Mouse (Mus musculus) neutrophil, adult 5-6 weeks (primary cell): ENCODE results near the gene Cyp1a2. TPM values are rescaled to one million over a fixed set of nuclear protein-coding genes. Genes with fewer than 3 reads are reported as not detected.
"Not testable (repeated sequence)": the region's sequence is repeated elsewhere in the genome, so short reads cannot be mapped to it uniquely, and the experiment has no call there.

Source experiments
- ATAC-seq: fragments of 151-379, 151-347 bp; 2 replicates; pipeline ENCODE4 v1.8.0; 2017; ENCODE audit warnings: mild to moderate bottlenecking, moderate TSS enrichment; ENCODE audit not compliant: insufficient number of reproducible peaks, poor library complexity, low FRiP score, severe bottlenecking; ENCODE audit errors: extremely low read depth
- total RNA-seq: library from RNA; stranded (forward); fragments of 200-1000 nt; gene quantifications from 2 replicates; pipeline ENCODE4 v1.2.3, GENCODE M21; 2017

Gene Cyp1a2
- not detected in 2 replicates for total RNA-seq

DNA sequence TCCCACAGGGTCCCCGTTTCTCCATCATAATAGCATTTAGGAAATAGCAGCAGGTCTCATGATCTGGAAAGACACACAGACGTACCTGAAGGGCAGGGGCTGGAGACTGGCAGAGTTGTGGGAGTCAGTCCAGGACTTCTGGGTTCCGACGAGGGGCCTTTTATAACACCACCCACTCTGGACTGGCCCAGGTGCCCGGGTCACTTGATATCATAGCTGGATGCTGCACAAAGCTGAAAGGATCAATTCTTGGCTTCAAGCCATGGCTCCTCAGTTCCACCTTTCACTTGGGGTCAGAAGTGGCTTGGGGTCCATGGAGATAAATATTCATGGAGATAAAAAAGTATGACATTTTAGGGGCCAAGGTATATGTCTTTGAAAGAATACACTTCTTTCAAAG is at the start of gene Cyp1a2:
Gene Cyp1a2 (minus strand): TSS at position 184 of the 400 bp plus-strand sequence.
- no peak for ATAC-seq

- no peak for ATAC-seq
These were observed 44.8 kb upstream of the Cyp1a2 start for GRCm38 (mm10) chr9:57728312-57728711.

DNA sequence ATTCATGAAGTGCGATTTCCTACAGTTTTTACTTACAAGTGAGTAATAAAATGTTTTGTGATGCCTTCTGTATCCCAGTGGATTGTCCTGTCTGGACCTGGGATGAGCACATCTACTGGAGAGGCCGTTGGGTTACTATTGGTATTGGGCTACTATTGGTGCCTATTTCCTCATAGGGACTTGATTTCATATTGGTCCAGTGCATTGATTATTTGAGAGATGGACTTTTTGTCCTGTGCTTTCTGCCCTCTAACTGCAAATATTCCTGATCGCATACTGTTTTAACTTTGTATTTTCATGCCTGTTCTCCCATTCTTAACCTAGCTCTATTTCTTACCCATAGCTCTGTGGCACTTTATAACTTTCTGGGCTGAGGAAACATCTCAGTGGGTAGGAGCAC is 41.2 kb upstream of the Cyp1a2 start:
- no peak for ATAC-seq

DNA sequence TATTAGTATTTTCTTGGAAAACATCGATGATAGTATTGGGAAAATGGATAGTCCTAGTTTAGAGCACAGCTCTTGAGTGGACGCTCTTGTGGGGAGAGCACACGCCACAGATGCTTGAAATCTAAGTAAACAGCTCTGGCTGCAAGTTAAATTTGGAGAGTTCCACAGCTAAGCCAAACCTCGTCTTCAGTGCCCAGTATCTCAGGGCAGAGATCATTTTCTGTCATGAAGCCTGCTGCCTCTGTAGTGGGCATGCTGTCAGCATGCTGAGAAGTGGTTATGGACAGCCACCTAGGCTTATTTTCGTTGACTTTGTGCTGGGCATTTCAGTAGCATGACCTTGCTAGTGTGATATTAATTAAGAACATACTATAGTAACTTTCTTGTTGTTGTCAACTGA is 40.3 kb upstream of the Cyp1a2 start:
- no peak for ATAC-seq

- ATAC-seq = peak; percentile 51; the same call in 1 of the 2 replicates
These were observed 39.8 kb upstream of the Cyp1a2 start for GRCm38 (mm10) chr9:57723315-57723715.

- ATAC-seq = no peak
These were observed 38.9 kb upstream of the Cyp1a2 start for GRCm38 (mm10) chr9:57722371-57722770.

- ATAC-seq = no peak
These were observed 37.2 kb upstream of the Cyp1a2 start for GRCm38 (mm10) chr9:57720736-57721135.

- ATAC-seq = no peak
These were observed 34.9 kb upstream of the Cyp1a2 start for GRCm38 (mm10) chr9:57718408-57718807.

GRCm38 (mm10) chr9:57712194-57712593 is 28.7 kb upstream of the Cyp1a2 start:
- no peak for ATAC-seq

- not testable (repeated sequence) for ATAC-seq
These were observed 26.7 kb upstream of the Cyp1a2 start for GRCm38 (mm10) chr9:57710214-57710613.

DNA sequence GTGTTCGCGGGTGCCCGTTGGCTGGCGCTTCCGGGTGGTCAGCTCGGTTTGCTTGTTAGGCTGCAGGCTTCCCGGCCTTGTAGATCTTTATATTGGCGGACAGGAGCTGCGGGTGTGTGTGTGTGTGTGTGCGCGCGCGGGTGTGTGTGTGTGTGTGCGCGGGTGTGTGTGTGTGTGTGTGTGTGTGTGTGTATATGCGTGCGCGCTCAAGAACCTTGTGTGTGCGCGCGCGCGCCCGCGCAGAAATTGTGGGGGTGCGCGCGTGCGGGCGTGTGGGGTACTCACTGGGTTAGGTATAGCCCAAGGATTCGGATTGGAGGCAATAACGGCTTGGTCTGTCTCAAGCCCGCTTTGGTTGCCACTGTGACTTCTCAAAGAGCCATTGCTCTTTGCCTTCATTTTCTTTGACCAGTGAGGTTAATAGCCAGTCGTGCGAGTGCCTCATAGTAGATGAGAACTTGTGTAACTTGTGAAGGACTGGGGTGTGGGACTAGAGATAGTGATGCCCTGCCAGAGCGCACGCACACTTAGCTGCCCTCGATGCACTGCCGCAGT is 25.3 kb upstream of the Cyp1a2 start:
- no peak for ATAC-seq

GRCm38 (mm10) chr9:57708068-57708719 is 24.7 kb upstream of the Cyp1a2 start, which contains the start of gene Edc3:
TSS of gene Edc3 (plus strand) at chr9:57708540.
- peak; percentile 92 for ATAC-seq

DNA sequence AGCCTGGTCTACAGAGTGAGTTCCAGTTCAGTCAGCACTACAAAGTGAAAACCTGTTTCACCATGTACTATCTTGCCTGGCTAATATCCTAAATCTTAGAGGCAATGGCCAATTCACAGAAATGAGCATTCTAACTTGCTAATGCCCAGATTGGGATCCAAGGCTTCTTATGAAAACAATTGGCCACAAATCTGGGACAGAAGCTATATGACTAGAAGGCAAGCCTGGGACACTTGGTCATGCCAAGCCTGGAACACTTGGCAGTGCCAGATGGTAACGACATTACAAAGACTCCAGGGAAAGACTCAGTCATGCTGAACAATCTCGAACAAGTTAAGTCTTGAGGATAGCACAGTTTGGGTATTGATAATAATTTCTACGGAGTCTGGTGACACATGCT is 23.0 kb upstream of the Cyp1a2 start:
- ATAC-seq = no peak

DNA sequence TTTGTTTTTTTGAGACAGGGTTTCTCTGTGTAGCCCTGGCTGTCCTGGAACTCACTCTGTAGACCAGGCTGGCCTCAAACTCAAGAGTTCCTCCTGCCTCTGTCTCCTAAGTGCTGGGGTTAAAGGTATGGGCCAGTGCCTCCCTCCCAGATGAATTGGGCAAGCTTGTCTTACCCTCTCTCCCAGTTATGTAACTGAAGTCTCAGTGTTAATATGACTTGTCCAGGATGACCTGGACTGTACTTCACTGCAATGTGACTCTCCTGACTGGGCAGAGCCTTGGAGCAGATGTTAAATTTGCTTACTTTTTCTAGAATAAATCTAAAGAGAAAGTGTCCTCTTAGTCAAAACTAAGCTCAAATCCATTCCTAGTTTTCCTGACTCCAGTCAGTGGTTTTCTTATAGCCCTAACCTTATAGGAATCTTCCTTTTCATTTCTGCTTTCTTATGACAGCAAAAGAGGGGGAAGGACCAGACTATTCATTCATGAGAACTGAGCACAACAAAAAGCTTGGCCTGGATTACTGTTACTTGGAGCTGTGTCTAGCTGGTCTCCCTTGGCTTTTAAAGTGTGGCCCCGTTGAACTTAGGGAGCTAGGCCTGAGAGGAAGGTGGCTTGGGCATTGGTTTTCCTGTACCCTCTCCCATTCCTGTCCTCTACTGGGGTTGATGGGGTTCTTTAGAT is 15.1 kb upstream of the Cyp1a2 start:
- ATAC-seq = no peak

DNA sequence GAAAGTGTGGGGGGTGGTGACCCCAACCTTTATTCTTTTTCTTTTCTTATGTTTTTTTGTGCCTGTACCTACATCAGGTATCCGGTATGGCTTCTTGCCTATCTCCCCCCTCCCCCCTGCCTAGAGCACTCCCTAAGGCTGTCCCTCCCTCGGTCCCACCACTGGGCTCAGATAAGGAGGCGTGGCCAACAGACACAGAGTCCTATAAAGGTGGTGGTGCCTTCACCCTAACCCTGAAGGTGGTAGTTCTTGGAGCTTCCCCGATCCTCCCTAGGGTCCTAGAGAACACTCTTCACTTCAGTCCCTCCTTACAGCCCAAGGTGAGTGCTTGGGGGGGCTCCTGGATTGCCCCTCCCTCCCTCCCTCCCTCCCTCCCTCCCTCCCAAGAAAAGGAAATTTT is 13.9 kb upstream of the Cyp1a2 start:
- no peak for ATAC-seq

GRCm38 (mm10) chr9:57696380-57697285 is 13.1 kb upstream of the Cyp1a2 start:
- ATAC-seq = no peak

GRCm38 (mm10) chr9:57694108-57694507 is 10.6 kb upstream of the Cyp1a2 start:
- ATAC-seq = no peak

- no peak for ATAC-seq
These were observed 5.1 kb upstream of the Cyp1a2 start for GRCm38 (mm10) chr9:57688606-57689005.

DNA sequence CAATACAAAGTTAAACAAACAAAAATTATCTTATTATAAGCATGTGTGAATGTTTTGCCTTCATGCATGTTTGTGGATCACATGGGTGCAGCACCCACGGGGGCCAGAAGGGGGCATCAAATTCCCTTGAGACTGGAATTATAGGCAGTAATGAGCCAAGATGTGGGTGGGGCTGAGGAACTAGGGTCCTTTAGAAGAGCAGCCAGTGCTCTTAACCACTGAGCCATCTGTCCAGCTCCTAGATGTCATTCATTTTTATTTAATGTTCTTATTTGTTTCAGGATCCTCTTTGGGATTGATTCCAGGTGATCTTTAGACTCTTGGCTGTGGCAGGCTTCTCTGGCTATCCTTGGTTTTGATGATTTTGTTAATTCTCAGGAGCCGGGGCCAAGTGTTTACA is 4.7 kb upstream of the Cyp1a2 start:
- ATAC-seq = no peak
